In the genomic region with DNA sequence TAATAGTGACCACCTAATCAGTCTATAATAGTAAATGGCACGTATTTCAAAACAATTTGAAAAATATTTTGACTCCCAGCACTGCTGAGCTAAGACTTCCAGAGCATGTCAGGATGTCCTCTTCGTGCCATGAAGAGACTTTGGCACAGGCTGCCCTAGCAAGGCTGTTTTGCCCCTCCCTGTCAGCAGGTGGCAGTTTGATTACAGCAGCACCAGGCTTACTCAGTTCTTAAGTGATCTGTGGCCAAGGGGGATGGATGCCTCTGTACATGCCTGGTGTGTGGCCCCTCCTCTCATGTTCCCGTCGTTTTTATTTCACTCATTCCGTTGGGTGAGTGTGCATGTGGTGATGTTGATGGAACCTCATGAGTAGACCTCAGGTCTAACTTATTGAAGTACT, we compare ENCODE assay signal across 11 mouse cellular contexts. TPM values are rescaled to one million over a fixed set of nuclear protein-coding genes. Genes with fewer than 3 reads are reported as not detected.
DNase-seq lines count a peak whose midpoint lies in the region; ATAC-seq lines count a peak whose summit lies in the region.
"Had no signal": no experiment of that assay in that cellular context is flagged by ENCODE, and none has a peak within 500 bp of the region (broad histone marks: within the 10 kb centered on the region; RNA-seq: fewer than 3 reads in every experiment).

No protein-coding gene starts in this region.

- H3K9me3 ChIP-seq in midbrain, embryonic 14.5 days (ENCODE audit: control insufficient read depth, low read length) = no peaks in the 10 kb centered on the region
- H3K9me3 ChIP-seq in midbrain, embryonic 13.5 days = no peaks in the 10 kb centered on the region
- H3K9me3 ChIP-seq in megakaryocyte, embryonic 14.5 days = no peaks in the 10 kb centered on the region
- H3K9me3 ChIP-seq: embryonic facial prominence, embryonic 12.5 days had no signal

- no peaks in the 10 kb centered on the region for H3K4me1 ChIP-seq in midbrain, embryonic 14.5 days (ENCODE audit: control insufficient read depth, insufficient read depth, low read length)
- H3K4me1 ChIP-seq in midbrain, embryonic 13.5 days (replicated peaks) = no peaks in the 10 kb centered on the region
- no peaks in the 10 kb centered on the region for H3K4me1 ChIP-seq in megakaryocyte, embryonic 14.5 days

- WGBS in midbrain, embryonic 14.5 days = 70% methylated on average over 5 of the region's 5 CpGs
- WGBS in midbrain, embryonic 13.5 days = 73% methylated on average over 5 of the region's 5 CpGs

- ATAC-seq in midbrain, embryonic 14.5 days (ENCODE audit: low FRiP score, low TSS enrichment) = no peak
- no peak for ATAC-seq in midbrain, embryonic 13.5 days

- no peak overlapping the region for H3K9ac ChIP-seq in midbrain, embryonic 14.5 days (replicated peaks; ENCODE audit: low read length)
- H3K9ac ChIP-seq in midbrain, embryonic 13.5 days (replicated peaks) = no peak overlapping the region
- H3K9ac ChIP-seq: embryonic facial prominence, embryonic 12.5 days had no signal

- intact Hi-C loops in heart, postnatal 25 days (cut with DNase I) = no loop called here

- no peak overlapping the region for H3K27ac ChIP-seq in midbrain, embryonic 14.5 days (replicated peaks; ENCODE audit: low read depth, low read length)
- no peak overlapping the region for H3K27ac ChIP-seq in midbrain, embryonic 13.5 days
- H3K27ac ChIP-seq: embryonic facial prominence, embryonic 12.5 days had no signal

- no peak overlapping the region for H3K4me2 ChIP-seq in midbrain, embryonic 14.5 days (ENCODE audit: low read length)
- no peak overlapping the region for H3K4me2 ChIP-seq in midbrain, embryonic 13.5 days (replicated peaks)
- H3K4me2 ChIP-seq: embryonic facial prominence, embryonic 12.5 days had no signal

- H3K27me3 ChIP-seq in midbrain, embryonic 14.5 days (ENCODE audit: control insufficient read depth, insufficient read depth, low read length) = no peaks in the 10 kb centered on the region
- H3K27me3 ChIP-seq in midbrain, embryonic 13.5 days = no peaks in the 10 kb centered on the region
- H3K27me3 ChIP-seq in megakaryocyte, embryonic 14.5 days (replicated peaks) = no peaks in the 10 kb centered on the region
- H3K27me3 ChIP-seq: embryonic facial prominence, embryonic 12.5 days had no signal

- no peaks in the 10 kb centered on the region for H3K36me3 ChIP-seq in midbrain, embryonic 14.5 days (ENCODE audit: control insufficient read depth, insufficient read depth, low read length)
- no peaks in the 10 kb centered on the region for H3K36me3 ChIP-seq in midbrain, embryonic 13.5 days
- no peaks in the 10 kb centered on the region for H3K36me3 ChIP-seq in megakaryocyte, embryonic 14.5 days (replicated peaks; ENCODE audit: low read length)
- H3K36me3 ChIP-seq: embryonic facial prominence, embryonic 12.5 days had no signal

- no peak overlapping the region for H3K4me3 ChIP-seq in midbrain, embryonic 14.5 days (replicated peaks; ENCODE audit: low read depth, low read length)
- H3K4me3 ChIP-seq in midbrain, embryonic 13.5 days (replicated peaks) = no peak overlapping the region
- peak overlapping the region; percentile 23 for H3K4me3 ChIP-seq in megakaryocyte, embryonic 14.5 days (replicated peaks)
- H3K4me3 ChIP-seq: embryonic facial prominence, embryonic 12.5 days had no signal

- DNase-seq in adrenal gland, adult (ENCODE audit: inconsistent age in 2 of 2, low spot score in 1 of 2) = peak; percentile 18 to 60
- no peak for DNase-seq in adrenal gland, adult 8-10 months
- peak; percentile 22 for DNase-seq in midbrain, embryonic 14.5 days
- DNase-seq in thymus, postnatal 4 days = peak; percentile 80
- DNase-seq in right cerebral cortex, postnatal 36 days (ENCODE audit: low spot score in 2 of 2) = no peak
- no peak for DNase-seq in heart, postnatal 25 days (ENCODE audit: low spot score)

RNA-seq across cellular contexts. Expression of a gene that starts 2.3 kb away (rescaled TPM):
- not detected for total RNA-seq in adrenal gland, adult 8-10 months (2022)
- not detected in 2 replicates for polyA plus RNA-seq in midbrain, embryonic 14.5 days (2014; fragmentation: Nextera tagmentation; extraction: Ambion mirVana)
- polyA plus RNA-seq in midbrain, embryonic 13.5 days (2015; fragmentation: Nextera tagmentation; extraction: Ambion mirVana) = not detected in 2 replicates
- not detected in 2 replicates for polyA plus RNA-seq in megakaryocyte, embryonic 14.5 days (2012; ENCODE audit: insufficient read depth, low replicate concordance)
- total RNA-seq in heart, postnatal 25 days (2021) = not detected
- total RNA-seq: hematopoietic stem cell, adult 5-6 weeks had no signal
- polyA plus RNA-seq: testis, adult 2 months had no signal

Comparison
In these comparisons a context has a peak if more than half of its experiments do, and no peak if none do; other contexts are left out.
1. DNase-seq: peak in adrenal gland, adult (2 of 2), midbrain, embryonic 14.5 days (single experiment) and thymus, postnatal 4 days (single experiment); none in adrenal gland, adult 8-10 months (single experiment), right cerebral cortex, postnatal 36 days (0 of 2) and heart, postnatal 25 days (single experiment).